Mouse (Mus musculus) T-cell, adult 2 months (primary cell): Measurements from ENCODE around the gene Dirc2.

Source experiments
- DNase-seq: peaks from one replicate; pipeline ENCODE4 v3.0.0; 2022; ENCODE audit warnings: low spot score

Dirc2 gene

DNA sequence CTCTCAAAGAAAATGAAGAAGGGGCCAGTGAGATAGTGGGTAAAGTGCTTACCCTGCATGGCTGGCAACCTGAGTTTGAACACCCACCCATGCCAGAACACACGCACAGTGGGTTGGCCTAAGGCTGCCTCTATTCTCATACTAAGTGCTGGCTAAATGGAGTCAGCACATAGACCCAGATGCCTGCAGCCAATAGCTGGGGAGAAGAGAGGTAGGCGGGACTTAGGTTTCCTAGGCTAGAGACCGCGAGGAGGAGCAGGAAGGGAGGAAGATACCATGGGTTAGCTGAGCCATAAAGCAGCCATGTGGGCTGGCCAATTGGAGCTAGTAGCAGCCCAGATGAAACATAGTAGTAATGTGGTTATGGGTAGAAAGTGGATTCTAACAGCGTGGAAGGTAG, 3.4 kb upstream of the Dirc2 start:
- DNase-seq, result no peak

DNA sequence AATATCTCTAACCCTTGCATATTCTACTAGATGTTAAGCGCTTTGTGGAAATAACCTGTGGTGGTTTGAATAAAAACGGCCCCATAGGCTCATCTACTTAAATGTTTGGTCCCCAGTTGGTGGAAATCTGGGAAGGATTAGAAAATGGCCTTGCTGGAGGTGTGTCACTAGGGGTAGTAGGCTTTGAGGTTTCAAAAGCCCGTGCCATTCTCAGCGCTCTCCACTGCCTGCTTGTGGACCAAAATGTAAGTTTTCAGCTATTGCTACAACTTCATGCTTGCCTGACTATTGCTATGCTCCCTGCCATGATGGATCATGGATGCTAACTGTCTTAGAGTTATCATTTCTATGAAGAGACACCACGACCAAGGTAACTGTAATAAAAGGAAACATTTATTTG, 2.5 kb upstream of the Dirc2 start:
- DNase-seq, result no peak

DNA sequence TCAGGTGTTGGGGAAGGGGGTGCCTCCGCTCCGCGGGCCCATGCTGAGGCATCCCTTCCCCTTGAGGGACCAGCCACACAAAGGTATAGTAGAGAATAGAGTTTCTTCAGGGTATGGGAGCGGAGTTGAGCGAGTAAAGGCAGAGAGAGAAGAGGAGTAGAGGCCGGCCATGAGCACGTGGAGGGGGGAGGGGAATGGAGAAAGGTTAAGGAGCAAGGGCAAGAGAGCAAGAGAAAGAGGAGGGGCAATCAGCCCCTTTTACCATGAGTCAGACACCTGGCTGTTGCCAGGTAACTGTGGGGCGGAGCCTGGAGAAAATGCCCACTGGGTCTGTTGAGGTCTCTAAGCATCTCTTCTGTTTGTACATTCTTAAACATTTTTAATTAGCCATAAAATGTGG, 2.0 kb upstream of the Dirc2 start:
- no peak for DNase-seq

DNA sequence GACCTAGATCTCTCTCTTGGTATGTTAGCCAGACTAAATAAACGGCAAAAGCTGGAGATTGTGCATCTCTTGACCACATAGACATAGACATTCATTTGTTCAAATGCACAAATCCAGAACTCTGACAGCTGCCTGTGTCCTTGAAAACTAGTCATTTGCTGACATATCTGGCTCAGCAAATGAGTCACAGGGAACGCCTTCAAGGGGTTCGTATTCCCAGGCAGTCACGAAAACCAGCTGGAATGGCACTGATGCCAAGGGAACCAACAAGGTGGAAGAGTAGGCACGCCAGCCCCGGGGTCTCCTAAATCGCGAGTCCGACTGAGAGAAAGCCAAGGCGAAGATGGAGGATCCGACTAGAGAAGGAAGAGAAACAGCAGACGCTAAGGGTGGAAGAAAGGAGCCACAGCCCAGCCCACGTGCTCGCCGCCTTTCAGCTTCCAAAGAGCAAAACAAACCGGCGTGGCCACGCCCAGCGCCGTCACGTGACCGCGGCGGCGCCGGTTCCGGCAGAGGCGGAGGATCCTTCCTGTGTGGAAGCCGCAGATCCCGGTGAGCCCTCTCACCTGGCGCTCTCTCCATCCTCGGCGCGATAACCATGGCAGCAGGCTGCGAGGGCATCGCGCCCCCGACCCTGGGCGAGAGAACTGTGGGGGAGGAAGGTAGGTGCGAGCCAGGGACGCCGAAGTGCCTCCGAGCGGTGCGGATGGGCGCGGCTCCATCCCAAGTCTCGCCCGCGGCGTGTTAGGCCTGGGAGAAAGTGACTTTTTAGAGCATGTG, 912 bp upstream of the Dirc2 start, which contains the start of gene Hspbap1:
TSS of gene Hspbap1 (plus strand) at position 498 of the 780 bp plus-strand sequence.
- DNase-seq, result peak; percentile 94

DNA sequence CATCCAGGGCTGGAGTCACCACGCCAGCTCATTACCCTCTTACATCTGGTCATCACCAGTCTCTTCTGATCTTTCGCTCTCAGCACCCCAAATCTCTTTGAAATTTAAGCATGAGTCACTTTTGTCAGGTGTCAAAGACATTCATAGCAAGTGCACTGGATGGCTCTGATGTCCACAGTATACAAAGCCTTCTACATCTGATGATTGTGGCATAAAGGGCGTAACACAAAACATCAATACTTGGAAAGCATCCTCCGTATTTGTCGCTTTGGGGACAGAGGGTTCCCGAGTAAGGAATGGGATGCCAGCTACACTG, 729 bp downstream of the Dirc2 start:
- DNase-seq, result no peak

DNA sequence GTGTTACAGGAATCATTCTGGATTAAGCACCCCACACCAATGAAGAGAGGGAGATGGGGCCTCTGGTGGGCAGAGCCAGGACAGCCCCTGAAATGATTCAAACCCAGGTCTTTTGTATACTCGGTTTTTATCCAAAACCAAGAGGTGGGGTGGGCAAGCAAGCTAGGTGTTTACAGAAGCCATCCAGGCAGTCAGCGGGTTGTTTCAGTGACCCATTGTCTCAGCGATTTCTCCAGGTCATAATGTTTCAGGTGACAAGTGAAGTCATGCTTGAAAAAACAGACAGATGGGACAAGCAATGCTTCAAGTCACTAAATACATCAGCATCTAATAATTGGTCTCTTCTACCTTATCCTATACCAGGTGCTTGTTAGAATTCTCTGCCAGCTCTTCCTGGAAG, 2.8 kb downstream of the Dirc2 start:
- no peak for DNase-seq

DNA sequence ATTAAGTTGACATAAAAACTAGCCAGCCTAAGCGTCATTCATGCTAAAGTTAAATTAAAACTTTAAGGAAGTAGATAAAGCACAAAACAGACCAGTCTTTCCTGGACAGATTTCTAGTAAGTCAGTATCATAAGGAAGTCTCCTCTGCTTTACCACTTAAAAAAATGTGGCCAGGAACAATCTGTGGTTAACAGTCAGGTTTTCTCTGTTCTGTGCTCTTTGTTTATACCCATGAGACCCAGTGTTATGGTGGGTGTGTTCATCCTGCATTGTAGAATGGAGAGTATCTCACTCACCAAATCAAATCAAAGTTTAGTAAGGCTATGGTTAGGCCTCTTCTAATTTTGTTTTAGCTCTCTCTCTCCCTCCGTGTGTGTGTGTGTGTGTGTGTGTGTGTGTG, 3.7 kb downstream of the Dirc2 start:
- DNase-seq, result peak; percentile 65

DNA sequence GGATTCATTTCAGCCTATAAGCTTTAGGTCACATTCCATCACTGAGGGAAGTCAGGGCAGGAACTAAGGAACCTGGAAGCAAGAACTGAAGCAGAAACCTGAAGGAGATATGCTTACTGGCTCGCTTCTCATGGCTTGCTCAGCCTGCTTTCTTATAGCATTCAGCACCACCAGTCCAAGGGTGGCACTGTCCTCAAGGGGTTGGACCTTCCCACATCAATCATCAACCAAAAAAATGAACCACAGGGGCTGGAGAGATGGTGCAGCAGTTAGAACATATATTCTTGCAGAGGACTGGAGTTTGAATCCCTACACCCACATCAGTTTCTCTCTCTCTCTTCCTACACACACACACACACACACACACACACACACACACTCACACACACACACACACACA, 4.2 kb downstream of the Dirc2 start:
- DNase-seq, result no peak

DNA sequence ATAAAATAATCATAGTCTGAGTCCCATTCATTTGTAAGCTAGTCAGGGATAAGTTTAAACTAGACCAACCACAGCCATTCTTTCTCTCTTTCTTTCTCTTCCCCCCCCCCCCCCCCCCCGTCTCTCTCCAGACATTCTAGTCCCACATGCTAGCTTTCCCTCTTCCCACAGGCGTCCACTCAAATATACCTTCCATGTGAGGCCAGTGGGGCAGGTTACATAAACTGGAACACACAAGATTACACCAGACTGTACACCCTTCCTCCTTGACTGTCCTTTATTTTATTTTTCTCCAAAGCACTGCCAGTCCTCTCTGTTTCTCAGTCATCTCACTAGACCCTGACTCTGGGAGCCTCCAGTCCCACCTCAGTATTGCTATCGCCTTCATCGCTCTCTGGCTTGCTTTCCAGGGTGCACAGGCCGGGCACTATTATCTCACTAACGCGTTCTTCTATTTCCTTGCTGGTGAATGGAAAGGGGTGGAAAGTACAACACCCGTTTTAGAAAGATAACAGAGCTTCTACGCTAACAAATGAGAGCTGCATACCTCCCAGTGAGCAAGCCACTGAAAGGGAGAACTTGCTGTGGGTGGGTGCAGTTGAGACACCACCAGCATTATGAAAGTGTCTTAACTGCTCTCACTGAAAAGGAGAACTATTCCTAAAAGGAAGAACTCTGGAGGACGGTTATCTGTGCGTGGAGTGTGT, 5.4 kb downstream of the Dirc2 start:
- DNase-seq, result no peak

DNA sequence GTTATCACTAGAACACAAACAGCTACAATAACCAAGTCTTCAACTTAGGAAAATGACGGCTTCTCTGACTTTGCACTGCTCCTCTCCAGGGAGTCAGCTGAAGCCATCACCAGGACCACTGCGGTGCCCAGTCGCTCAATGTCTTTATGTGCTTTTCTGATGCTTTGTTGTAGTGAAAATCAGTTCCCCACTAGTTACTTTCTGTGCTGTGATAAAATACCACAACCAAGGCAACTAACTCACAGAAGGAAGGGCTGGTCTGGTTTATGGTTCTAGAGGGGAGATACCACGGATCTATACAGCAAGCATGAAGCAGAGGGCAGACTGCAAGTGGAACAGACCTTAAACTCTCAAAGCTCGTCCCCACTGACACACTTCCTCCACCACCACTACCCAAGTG, 9.8 kb downstream of the Dirc2 start:
- no peak for DNase-seq

DNA sequence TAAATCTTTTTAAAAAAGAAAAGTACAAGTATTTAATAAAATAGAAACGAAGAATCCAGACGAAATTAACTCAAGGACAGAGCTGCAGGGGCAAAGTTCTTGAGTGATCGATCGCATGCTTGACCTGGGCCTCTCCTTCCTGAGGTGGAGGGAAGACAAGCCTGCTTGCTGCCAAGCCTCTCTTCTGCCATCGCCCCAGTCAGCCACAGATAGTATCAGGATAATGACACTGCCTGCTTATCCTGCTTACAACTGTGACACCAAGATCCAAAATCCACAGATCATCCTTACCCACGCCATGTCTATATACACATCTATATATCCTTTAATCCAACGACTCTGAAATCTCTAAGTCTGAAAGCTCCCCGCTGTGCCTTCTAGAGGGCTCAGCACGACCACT, 12.5 kb downstream of the Dirc2 start:
- no peak for DNase-seq

DNA sequence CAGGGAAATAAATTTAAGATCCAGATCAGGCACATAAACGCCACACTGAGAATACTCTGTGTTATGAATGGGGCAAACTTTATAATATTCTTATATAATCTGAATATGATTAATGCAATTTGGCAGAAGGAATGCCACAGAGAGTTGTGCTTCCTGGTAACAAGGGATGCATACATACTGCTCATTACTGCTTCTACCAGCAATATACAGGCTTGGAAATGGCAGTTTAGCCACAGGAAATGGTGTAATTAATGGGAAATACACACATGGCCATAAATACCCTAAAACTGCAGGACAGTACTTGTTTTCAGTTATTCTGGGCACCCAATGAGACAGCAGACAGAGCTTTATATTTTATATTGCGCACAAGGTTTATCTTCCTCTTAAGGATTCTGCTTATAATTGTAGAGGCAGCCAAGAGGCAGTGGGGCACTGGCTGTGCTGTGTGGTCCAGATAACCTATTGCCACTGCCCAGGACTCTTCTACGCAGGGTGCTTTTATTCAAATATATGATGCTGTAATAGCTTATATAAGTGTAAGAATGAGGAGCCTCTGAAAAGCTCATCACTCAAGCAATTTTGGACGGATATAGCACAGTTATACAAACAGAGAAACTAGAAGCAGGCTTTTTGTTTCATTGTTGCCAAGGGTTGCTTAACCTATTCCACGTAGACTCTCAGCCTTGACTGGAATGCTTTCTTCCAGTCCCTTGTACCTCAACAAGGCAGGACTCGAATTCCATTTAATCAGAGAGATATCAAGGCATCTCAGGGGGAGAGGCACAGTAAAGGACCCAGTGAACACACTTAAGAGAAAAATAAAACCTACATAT, 13.4 kb downstream of the Dirc2 start:
- DNase-seq, result no peak

DNA sequence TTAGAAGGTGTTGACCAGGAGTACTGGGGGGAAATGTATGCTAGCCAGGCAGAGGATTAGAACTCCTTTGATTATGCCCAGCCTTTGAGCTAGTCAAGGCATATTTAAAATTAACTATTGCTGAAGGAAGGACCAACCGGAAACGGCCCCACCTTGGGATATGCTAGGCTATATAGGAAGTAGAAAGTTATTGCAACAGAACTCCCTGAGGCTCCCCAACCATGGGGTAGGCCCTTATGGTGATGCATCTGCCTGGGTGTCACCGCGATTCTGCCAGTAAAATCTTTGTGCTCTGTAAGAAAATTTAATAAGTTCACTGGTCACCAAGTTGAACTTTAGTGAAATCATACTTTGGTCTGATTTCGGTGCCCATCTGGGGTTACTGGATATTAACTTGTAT, 15.2 kb downstream of the Dirc2 start:
- no peak for DNase-seq

DNA sequence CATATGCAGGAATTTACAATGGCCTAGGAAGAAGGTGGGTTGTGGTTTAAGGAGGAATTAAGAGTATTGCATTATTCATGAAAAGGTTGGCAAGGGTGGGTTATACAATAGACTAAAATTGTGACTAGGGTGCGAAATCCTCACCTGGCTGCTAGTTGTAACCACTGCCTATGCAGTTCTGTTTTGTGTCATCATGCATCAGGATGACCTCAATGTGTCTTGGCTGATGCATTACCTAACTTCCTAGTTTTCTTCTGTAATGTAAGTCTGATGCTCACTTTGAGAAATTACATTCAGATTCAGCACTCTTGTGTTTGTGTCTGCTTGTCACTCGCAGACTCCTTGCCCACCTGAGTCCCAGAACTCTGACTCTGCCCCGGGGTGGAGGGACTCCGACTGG, 17.3 kb downstream of the Dirc2 start:
- DNase-seq, result no peak

DNA sequence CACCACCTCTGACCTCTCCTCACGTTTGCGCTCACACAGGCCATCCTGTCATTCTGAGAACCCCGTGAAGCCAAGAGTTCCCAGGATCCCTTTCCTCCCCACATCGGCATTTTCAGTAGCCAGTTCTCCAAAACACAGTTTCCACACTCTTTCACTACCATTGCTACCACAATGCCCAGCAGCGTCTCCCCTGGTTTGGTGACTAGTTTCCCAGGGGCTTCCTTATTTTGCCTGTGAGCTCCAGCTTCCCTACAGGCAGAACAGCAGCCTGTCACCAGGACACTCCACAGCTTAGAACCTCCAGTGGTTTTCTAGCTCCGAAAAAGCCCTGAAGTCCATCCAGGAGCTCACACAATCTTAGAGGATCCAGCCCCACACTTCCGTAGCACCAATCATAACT, 19.8 kb downstream of the Dirc2 start:
- DNase-seq, result no peak

DNA sequence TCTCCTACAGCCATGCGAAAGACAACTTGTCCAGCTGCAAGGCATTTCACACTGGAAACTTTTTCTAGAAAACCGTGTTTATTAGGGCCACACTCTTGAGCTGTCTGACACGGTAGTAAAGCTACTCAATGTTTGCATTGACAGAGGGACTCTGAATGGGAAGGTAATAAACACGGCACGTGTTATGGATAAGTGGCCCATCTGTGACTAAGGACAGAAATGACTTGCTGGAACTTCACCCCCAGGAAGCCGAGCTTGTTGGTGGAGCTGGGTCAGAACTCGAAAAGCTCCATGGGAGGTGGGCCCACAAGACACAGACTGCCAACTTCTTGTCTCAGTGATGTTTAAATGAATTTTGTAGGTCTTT, 20.9 kb downstream of the Dirc2 start:
- DNase-seq, result no peak

DNA sequence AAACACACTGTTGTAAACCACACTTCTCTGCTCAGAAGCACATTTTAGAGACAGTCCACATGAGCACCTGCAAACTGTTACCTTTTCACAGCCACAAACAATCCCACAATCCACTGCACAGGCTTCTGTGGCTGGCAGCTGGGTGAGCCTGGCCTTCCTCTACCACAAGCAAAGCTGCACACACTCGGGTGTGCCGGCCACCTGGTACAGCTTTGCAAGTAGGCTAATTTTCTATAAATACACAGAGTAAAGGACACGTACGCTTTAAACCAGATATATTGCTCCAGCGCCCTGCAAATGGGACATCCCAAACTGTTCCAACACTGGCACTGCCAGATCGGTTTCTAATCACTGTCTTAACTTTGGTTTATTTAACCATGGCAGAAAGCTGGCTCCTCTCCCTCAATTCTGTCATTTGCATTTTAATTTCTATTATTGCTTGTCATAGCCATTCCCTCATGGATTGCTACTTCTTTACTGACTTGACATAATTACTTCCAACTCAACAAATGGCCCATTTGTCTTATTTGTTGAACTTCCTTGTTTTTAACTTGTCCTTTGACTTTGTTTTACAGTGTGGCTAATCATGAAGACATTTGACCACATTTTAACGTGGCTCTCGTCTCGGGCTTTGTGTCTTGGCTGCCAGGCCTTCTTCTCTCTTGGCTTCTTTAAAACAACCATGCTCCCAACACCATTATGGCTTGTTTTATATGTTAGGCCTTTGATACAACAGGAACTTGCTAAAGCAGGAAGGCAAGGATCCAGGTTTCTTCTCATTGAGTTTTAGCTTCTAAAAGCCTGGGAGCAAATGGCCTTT, 21.5 kb downstream of the Dirc2 start:
- peak; percentile 50 for DNase-seq

DNA sequence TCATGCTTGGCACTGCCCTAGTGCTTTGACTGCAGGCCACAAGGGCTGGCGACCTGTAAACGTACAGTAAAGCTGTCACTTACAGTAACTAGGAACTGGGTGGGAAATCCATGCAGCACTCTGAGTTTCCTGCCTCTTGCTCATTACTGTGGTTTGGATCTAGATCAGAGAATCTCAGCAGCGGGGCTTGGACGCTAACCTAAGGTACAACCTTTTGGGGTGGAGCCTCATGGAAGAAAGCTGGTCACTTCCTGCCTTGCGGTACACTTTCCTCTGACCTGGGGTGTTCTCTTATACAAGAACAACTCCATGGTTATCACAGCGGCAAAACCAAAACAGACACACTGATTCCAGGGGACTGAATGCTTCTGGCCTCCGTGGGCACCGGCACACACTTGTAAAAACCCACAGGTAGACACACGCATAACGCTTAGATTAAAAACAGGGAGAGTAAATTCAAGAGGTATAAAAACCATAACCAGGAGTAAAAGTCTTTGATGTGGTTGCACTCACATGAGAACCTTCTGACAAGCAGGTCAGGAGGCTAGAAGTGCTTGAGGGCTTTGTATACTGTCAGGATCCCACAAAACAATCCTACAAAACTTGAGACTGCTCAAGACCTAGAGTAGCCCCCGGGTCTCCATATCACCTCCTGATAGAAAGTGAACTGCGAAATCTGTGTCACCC, 26.8 kb downstream of the Dirc2 start:
- peak; percentile 79 for DNase-seq

DNA sequence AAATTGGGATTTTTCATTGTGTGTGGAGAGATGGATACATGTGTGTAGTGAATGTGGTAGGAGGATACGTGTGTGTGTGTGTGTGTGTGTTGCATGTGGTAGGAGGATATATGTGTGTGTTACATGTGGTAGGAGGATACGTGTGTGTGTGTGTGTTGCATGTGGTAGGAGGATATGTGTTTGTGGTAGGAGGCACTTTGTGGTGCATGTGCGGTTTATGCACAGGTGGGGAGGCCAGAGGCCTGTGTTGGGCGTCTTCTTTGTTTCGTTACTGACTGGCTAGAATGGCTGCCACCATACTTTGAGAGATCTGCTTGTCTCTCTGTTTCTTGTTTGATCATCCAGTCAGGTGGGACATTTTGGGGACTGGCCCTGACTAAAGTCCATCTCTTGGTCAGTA, 27.5 kb downstream of the Dirc2 start:
- peak; percentile 62 for DNase-seq

DNA sequence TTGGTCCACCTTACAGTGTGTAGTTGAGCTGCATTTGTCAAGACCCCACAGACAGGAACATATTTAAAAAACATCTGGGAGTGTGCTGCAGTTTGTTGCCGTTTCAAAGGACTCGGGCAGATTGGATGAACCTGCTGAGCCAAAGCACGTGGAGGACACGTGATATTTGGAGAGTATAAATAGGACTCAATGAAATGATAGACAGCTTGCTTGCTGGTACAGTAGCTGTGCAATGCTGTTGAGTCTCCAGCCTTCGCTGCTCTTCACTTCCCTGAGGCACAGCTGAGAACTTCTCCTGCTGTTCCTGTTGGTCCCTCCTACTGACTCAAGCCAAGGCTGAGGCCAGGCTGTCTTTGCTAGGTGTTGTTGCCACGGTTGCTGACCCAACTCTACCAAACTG, 28.2 kb downstream of the Dirc2 start:
- no peak for DNase-seq

DNA sequence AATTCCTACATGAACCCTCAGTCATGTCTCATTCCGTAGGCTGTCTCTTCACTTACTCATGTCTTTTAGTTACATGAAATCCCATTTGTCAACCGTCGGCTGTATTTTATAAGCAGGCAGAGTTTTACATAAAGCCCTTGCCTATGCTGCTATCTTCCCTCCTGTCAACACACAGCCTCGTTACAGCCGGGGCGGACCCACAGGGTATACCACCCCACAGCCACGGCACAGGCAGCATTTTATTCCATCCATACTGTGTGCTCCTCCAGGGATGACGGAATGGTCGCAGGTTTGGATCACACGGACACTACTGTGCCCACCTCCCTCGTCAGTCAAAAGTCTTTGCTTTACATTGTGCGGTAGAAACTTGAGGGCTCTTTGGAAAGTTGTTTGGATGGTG, 28.8 kb downstream of the Dirc2 start:
- no peak for DNase-seq

DNA sequence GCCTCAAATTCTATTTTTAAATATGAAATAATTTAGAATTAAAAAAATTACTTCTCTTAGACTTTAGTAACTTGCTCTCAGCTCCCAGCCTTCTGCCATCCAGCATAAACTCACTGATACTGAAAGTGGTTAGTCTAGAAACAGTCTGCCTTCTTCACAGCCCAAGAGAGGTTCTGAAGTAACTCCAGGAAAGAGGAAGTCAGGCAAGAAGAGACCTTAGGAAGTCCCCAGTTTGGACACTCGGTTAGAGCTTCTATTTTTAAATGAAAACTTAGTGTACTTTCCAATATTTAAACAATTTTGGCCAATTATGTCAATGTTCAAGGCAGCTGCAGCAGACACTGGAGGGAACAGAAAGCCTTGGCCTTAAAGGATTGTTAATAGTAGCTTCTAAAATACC, 29.6 kb downstream of the Dirc2 start:
- no peak for DNase-seq
